Mouse (Mus musculus): ENCODE data around the gene Grk3.

Gene Grk3

GRCm38 (mm10) chr5:112941001-112941400, 74.6 kb downstream of the Grk3 start:
- in situ Hi-C loops (cut with MboI, MseI) = no loop called here

GRCm38 (mm10) chr5:112936632-112937031, 79.0 kb downstream of the Grk3 start:
- in situ Hi-C loops (cut with MboI, MseI) = no loop called here

DNA sequence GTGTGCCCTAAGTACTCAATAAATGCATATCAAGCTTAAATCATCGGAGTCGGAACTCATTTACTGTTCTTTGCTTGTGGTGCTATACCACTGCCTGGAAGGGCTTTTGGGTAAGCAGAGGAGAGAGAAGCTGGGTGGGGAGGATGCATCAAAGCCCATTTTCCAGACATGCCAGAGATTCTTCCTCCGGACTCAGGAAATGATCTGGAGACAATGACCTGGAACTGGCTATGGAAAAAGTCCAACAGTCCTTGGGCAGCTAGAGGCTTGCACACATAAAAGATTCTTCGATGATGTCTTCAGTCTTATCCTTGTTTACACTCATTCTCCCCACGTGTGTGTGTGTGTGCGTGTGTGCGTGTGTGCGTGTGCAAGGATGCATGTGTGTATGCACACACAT, 80.2 kb downstream of the Grk3 start:
- in situ Hi-C loops (cut with MboI, MseI) = no loop called here

GRCm38 (mm10) chr5:112932878-112933567, 82.6 kb downstream of the Grk3 start:
- in situ Hi-C loops (cut with MboI, MseI) = no loop called here

- in situ Hi-C loops (cut with MboI, MseI) = no loop called here
Observed at GRCm38 (mm10) chr5:112931901-112932300, 83.7 kb downstream of the Grk3 start.

DNA sequence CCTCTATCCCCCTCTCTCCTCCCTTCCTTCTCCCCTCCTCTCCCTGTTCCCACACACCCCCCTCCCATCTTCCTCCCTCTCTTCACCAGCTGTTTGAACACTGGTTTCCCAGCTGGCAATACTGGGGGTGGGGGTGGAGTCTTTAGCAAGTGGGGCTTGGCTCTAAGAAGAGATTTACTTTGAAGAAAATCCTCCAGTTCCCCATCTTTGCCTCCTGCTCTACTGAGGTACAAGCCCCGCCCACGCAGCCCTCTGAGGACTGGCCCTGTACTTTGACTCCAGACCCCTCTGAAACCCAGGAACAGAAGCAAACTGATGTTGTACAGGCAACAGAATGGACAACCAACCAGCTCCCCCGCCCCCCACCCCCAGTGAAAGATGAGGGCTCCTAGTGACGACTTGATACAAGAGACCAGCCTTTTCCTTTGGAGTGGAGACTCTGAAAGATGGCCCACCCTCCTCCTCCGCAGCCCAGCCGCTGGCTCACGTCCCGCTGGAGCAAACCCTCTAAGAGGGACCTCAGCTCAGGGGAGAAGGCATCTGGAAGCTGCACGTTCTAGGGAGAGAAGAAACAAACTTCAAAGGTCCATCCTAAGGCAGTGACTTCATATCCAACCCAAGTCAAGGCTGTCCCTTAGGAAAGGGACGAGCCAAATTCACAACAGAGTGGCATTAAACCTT, 87.2 kb downstream of the Grk3 start:
- in situ Hi-C loops (cut with MboI, MseI) = no loop called here

DNA sequence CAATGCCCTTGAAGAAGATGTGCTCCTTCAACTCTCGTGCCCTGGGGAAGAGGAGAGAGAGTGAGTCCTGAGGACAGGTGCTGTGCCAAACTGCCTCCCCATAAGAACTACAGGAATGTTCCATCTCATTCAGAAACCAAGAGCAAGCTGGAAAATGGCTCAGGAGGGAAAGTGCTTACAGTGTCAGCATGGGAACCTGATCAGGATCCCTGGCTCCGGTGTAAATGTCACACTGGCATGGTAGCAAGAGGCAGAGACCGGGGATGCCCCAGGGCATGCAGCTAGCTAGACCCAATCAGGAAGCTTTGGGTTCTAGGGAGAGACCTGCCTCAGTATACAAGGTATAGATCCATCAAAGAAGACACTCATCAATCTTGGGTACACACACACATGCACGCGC, 90.2 kb downstream of the Grk3 start:
- in situ Hi-C loops (cut with MboI, MseI) = no loop called here

DNA sequence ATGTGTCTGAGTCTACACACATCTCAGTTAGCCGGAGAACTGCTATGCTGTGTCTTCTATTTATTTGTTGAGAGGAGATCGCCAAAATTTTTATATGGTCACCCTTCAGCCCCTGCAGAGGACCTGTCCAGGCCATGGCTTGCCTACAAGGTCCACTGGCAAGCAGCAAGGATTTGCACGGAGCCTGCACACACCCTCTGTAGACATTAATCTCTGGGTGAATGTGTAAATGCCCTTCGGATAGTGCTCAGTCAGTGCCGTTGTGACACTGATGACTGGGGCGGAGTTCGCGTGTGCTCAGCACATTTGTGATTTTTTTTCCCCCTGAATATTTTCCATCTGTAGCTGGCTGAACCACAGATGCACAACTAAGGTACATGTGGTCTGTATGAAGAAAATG, 90.8 kb downstream of the Grk3 start:
- in situ Hi-C loops (cut with MboI, MseI) = no loop called here

DNA sequence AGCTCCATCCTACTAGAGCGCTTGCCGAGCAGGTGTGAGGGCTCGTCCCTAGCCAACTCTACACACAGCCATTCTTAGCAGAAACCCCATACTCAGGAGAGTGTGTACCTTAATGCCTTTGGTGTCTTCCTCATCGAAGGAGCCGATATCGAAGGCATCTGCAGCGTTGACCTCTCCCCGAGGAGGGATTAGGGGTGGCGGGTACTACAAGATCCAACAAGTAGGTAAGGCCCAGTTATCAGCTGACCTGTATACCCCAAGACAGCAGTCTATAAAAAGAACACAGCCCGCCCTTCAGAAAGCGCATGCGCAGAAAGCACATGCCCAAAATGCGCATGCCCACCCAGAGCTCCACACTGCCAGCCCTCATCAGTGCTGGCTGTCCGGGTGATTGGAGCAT, 91.8 kb downstream of the Grk3 start:
- in situ Hi-C loops (cut with MboI, MseI) = no loop called here

DNA sequence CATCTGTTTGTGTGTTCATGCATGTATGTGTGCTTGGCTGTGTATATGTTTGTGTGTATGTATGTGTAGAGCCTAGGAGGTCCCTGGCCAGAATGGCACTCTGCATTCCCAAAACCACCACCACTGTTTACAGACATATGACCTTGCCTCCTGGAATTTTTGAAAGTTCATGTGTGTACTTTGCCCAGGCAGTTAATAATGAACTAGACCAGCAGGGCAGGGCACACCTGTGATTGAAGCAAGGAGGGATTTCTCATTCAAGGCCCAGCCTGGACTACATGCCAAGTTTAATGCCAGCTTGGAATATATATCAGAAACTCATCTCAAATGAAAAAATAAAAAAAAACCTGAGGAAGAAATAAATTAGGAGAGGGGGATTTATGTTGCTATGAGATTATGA, 93.7 kb downstream of the Grk3 start:
- in situ Hi-C loops (cut with MboI, MseI) = no loop called here

GRCm38 (mm10) chr5:112910381-112910780, 105.2 kb downstream of the Grk3 start:
- in situ Hi-C loops (cut with MboI, MseI) = no loop called here

- in situ Hi-C loops (cut with MboI, MseI) = no loop called here
Observed at GRCm38 (mm10) chr5:112908169-112908614, 107.4 kb downstream of the Grk3 start.

- in situ Hi-C loops (cut with MboI, MseI) = no loop called here
Observed at GRCm38 (mm10) chr5:112907504-112907903, 108.1 kb downstream of the Grk3 start.

DNA sequence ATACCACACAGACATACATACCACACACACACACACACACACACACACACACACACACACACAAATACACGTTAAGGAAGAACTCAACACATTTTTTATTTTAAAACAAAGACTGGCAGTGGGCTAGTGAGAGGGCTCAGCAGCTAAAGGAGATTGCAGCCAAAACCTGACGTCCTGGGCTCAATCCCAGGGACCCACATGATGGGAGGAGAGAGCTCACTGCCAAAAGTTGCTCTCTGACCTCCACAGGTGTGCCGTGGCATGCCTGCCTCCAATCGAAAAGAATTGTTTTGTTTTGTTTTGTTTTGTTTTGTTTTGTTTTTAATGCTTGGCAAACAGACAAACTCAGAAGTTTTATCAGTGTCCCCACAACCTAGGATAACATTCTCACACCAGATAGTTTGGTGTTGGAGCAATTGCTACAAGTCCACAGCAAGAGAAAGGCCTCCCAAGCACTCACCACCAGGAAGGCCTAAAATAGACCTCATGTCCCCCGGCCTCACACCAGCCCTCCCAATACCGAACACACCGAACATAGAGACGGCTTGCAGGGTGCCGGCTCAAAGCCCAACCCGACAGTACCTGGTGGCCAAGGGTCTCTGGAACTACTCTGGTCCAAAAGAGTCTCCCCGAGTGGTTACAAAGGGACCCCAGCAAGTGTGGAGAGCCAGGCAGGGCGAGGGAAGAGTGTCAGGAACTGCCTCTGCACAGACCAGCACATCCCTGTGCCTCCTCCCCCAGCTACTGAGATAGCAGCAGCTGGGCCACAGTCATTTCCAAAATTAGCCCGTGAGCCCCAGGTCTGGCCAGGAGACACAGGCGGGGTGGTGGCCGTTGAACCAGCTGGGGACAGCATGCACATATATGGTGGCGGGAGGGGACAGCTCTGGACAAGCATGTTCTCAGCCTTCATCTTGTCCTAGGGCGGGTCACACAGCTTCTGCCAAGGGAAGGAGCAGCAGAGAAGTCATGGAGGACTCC, 119.6 kb downstream of the Grk3 start, which contains the start of gene Myo18b:
Gene Myo18b (minus strand): TSS at position 689 of the 981 bp plus-strand sequence.
- in situ Hi-C loops (cut with MboI, MseI) = no loop called here

GRCm38 (mm10) chr5:112893462-112894060, 122.0 kb downstream of the Grk3 start:
- in situ Hi-C loops (cut with MboI, MseI) = no loop called here

- in situ Hi-C loops (cut with MboI, MseI) = no loop called here
Observed at GRCm38 (mm10) chr5:112892411-112892810, 123.2 kb downstream of the Grk3 start.

GRCm38 (mm10) chr5:112888651-112889050, 126.9 kb downstream of the Grk3 start:
- in situ Hi-C loops (cut with MboI, MseI) = loop anchor here (10.0 kb wide), 1 partner anchor 296 kb away; no protein-coding TSS in a partner anchor

GRCm38 (mm10) chr5:112886687-112887491, 128.7 kb downstream of the Grk3 start:
- in situ Hi-C loops (cut with MboI, MseI) = loop anchor here (10.0 kb wide), 1 partner anchor 298 kb away; no protein-coding TSS in a partner anchor

DNA sequence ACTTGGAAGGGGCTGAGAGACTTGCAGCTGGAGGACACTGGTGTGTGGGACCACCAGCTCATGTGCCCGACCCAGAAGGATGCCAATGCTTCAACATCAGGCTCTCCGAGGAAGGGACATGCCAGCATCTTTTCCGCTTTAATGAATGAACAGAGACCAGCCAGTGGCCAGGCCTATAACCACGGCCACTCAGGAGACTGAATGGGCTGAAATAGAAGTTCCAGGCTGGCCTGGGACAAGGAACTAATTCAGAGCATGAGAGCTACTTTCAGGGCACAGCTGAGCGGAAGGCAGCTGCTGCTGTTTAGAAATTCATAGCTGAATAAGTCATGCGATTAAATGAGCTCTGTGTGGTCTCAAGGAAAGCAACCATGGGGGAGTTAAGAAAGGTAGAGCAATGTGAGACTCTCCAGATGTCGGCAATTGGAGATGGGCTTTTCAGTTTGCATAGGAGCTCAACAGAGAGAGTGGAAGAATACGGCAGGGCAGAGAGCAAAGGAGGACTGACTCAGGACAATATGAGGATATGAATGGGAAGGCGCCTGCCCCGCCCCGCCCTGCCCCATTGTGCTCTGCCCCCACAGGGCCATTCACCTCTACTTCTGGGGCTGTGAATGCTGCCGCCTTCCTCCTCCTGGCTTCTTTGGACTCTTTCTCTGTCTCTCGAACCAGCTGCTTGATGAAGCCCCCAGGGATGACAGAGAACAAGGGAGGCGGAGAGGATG, 138.0 kb downstream of the Grk3 start:
- in situ Hi-C loops (cut with MboI, MseI) = no loop called here

DNA sequence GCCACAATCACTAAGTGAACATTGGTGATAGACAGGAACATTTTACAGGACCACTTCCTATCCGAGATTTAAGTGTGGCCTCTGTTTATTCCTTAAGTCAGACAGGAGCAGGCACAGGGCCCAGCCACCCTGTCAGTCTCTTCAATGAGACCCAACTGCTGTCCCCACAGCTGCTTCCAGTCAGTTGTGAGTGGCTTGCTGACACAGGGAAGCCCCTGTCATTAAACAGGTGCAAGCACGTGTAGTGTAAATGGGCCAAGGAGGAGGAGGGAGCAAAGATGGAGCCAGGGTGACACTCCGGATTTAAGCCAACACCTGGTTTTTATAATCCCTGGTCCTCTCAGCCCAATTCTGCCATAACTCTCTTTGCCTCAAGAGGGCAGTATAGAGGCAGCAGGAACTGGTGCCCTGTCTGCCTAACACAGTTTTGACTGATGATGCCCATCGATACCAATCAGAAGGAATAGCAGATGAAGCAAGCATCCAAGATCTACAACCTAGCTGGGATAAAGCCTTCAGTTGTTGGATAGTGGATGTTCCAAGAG, 138.7 kb downstream of the Grk3 start:
- in situ Hi-C loops (cut with MboI, MseI) = no loop called here

Measured in T-helper 1 cell (primary cell).